Mouse (Mus musculus) urinary bladder, postnatal 25 days (tissue): Measurements from ENCODE around the gene Slc1a5.

Source experiments
- DNase-seq: peaks from one replicate; pipeline ENCODE4 v3.0.0; 2022; ENCODE audit warnings: low spot score

Gene Slc1a5

DNA sequence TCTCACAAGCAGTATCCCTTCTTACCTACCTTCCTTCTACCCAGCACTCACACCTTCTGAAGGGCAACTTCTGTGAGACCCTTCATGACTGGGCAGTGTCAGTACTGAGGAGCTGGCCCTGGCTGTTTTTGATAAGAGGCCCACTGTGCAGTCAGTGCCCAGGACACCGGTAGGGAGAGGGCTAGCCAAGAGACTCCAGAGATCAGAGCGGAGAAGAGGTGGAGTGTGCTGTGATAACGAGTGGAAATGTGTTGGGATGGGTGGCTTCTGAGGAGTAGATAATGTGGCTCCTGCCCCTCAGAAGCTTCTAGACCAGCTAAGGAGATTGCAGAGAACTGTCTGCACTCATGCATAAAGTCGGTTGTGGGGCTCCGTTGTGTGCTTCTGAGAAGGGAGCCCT, 38.7 kb downstream of the Slc1a5 start:
- DNase-seq, result no peak

DNA sequence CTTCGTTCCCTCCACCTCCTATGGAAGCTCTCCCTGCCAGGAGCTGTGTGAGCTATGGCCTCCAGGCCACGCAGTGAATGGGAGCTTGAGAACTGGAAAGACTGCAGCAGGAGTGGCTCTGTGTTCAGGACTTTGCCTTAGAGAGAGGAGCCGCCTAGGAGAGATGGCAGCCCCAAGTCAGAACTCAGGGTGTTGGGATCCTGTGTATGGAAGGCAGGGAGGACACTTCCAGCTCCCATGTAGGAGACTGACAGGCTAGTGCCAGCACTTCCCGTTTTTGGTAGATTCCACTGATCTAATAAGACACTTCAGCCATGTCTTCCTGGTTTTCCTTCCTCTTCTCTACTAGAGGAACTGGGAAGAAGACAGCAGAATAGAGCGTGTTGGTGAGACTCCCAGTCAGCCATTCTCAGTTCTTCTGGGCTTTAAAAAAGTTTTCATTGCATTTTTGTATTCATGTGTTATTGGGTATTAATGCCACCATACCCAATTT, 39.2 kb downstream of the Slc1a5 start:
- no peak for DNase-seq

DNA sequence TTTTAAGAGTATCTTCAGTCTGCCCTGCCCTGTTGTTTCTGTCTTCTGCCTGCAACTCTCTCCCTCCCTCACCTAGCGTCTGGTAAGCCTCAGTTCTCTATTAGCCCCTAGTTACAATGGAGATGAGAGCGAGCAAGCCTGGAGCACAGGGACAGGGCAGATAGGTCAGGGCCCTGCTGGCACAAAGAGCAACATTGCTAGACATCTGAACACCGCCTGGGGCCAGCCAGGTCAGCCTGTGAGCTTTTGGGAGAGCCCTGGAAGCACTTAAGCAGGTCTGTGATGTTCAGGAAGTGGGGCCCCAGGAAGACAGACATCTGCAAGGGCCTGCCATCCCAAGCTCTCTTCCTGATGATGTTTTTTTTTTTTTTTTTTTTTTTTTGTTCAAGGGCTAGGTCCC, 40.0 kb downstream of the Slc1a5 start:
- DNase-seq, result no peak

DNA sequence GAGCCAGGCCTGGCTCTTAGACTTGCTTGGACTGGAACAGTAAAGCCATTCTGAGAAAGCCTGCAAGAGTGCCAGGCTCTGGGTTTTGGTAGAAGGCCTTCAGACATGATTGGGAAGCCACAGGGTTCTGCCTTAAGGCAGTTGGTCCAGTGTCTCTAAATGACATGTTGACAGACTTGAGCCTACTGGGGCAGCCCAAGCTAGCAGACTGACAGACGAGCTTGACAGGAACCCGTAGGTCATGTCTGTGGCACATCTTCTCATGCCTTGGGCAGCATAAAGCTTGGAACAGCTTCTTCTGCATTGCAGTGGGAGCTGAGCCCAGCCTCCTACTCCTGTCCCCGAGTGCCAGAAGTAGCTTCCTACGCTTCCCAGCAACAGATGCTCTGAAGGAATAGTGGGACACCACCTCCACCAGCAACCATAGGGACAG, 40.5 kb downstream of the Slc1a5 start:
- no peak for DNase-seq

DNA sequence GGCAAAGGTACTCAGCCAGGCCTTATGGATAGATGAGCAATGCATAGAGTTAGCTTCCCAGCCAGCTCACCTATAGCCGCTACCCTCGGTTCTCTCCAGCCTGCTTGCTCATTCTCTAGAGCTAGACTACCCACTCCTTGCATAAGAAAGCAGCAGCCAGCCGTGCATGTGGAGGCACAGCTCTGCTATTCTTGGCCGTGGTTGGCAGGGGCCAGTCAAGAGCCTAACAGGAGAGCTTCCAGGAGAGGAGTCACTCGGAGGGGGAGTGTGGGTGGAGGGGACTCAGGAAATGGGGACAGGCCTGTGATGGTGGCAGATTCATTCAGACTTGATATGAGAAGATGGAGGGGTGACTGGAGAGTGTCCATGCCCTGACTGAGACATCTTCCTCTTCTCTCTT, 42.6 kb downstream of the Slc1a5 start:
- DNase-seq, result no peak

DNA sequence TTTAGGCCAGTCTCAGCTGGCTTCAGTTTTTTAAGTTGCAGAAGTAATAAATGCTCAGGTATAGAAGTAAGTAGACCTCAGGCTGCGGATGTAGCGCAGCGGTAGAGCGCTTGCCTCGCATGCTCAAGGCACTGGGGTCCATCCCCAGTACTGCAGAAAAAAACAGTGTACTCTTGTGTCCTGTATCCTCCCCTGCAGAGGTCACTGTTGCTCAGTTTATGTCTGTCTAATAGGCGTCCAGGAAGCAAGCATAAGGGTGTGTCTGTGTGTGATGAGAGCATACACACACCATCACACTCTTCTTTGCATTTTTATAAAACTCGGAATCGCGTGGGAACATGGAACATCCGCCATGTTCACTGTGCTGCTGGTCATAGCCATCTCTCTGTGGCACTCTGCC, 44.6 kb downstream of the Slc1a5 start:
- DNase-seq, result no peak

DNA sequence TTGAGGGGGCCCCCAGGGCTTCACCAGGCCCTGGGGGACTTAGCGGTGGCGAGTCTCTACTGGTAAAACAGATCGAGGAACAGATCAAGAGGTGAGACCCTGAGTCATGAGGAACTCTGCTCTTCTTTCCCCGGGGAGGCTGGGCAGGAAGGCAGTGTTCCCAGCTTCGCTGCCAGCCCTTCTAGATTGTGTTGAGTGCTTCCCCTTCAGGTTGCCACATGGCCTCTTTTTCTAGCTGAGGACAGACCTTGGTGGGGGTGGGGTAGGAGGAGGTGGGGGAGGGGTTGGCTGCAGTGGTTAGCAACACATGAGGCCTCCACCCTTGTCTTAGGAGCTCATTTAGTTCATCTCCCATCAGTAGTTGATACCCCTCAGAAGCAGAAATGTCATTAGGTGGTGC, 45.4 kb downstream of the Slc1a5 start:
- DNase-seq, result no peak

DNA sequence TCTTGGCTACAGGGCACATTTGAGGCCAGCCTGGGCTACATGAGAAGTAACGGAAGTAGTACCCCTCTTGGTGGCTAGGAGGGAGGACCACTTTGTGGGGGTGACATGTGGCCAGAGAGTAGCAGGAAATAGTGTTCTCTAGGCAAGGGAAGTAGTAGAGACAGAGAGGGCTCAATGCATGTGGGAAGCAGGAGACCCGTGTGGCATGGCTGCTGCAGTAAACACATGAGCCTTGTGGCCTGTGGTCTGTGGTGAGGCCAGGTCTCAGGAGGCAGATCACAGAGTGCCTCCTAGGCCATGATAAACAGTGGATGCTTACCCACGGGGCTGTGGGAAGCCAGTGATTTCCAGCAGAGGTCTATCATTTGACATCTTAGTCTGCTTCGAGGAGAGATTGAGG, 46.1 kb downstream of the Slc1a5 start:
- DNase-seq, result no peak

DNA sequence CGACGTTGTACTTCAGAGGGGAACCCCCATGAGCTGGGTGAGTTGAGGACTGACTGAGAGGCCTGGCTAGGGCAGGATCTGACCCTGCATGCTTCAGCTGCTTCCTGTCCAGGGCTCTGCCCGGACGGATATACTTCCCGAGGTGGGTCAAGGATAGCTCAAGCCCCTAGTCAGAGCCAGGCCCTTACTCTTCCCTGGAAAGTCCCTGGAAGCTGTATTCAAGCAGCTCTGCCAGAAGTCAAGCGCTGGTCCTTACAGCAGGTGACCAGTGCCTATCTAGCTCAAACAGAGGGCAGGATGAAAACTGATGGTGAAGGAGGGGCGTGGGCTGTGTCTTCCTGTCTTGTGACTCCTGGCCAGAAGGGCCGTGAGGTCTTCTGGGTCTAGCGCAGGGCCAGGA, 49.3 kb downstream of the Slc1a5 start:
- no peak for DNase-seq

DNA sequence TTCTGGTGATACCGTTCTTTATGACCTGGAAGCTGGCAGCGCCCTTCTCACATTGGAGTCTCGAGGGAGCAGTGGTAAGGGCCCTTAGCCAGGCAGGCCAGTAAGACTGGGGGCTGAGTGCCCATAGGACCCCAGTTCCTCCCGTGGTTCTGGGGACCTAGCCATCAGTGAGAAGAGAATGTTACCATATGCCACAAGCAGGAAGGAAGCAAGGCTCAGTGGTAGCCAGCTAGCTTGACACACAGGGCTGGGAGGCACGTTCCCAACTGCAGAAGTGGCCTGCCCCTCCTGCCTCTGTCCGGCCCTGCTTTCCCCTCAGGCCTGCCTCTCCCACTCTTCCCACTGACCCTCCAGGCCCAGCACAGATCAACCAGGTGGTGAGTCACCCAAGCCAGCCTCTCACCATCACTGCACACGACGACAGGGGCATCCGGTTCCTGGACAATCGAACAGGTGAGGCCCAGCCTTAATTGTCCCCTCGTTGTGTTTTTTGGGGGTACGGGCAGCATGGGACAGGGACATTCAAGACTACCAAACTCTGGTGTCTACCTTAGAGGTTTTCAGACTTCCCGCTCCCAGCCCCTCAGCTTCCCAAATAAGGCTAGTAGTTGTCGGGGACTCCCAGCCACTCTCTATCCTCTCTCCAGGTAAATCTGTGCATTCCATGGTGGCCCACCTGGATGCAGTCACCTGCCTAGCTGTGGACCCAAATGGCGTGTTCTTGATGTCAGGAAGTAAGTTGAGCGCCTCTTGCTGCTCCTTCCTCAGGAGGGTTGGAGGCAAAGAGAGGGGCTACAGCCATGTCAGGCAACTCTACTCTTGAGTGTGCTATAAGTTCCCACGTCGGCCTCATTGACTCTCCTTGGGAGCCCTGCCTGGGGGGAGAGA, 57.0 kb downstream of the Slc1a5 start:
- no peak for DNase-seq

DNA sequence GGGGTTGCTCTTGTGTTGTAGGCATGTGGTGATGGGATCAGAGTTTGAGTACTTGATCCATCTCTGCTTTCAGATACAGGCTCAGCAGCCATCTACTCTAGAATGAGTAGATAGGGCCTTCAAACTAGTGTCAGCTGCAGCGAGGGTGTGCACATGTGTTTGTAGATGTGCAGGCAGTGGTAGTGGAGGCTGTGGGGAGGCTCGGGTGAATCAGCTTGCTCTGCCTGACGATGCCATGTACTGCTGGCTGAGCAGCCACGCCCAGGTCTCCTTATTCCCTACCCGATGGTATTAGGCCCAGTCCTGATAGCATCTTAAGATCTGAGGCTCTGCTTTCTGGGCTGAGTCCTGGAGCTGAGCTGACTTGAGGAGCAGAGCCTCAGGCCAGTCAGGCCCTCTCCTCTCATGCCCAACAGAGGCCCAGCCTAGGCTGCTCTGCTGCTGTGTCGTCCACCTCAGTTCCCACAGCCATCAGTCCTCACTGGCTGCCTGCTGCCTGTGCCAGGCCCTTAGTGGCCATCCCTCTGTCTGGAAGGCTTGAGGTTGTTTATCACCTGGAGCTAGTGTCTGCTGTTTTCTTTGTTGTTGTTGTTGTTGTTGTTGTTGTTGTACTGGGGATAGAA, 57.8 kb downstream of the Slc1a5 start:
- DNase-seq, result no peak

DNA sequence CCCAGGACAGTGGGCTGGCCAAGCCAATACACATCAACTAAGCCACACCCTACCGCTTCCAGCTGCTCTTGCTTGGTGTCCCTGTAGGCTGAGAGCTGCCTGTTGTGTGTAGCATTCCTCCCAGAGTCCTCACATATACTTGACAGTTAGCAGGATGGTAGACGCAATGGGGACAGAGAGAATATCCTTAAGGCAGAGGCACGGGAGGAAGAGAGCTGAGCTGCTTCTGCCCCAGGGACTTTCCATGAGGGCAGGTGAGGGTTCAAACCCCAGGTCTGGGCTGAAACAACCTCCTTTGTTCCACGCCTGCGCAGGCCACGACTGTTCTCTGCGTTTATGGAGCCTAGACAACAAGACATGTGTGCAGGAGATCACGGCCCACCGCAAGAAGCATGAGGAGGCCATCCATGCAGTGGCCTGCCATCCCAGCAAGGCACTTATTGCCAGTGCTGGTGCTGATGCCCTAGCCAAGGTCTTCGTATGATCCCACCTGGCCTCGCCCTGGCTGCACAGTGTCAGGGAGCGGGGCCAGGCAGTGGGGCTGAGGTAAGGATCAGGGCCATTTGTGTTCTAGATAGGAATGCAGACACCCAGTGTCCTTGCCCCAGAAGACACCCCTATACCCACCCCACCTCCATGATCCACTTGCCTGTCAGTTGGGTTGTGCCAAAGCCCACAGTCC, 58.4 kb downstream of the Slc1a5 start:
- no peak for DNase-seq

DNA sequence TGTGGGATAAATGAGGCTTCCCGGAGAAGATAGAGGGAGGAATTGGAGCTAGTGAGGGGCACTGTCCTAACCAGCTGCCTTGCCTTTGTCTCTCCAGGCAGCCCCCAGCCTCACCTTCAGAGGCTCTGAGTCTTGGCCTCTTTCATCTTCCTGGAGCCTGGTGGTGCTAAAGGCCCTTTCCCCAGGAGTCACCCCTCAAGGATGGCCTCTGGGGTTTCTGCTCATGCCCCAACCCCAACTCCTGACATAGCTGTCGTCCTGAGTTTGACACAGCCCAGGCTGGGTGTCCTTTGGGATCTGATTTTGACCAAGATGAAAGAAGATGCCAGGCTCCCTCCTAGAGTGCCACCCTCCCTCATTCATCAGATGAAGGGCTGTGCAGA, 59.0 kb downstream of the Slc1a5 start:
- no peak for DNase-seq

DNA sequence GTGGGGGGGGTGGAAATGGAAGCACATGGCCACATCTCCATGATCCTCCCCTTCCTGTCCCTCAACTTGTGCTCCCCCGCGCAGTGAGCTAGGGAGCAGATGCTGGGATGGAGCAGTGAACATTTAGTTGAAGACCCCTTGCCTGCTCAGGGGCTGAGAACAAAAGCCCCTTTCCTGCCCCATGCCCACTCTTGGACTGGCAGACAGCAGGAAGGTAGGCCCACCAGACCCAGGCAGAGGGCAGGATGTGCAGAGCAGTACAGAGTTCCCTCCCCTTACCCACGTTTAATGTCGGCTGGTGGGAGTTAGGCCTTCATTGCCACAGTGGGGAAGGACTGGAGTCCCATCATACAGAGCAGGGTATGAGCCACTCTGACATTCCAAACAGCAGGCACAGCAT, 59.9 kb downstream of the Slc1a5 start:
- DNase-seq, result no peak

DNA sequence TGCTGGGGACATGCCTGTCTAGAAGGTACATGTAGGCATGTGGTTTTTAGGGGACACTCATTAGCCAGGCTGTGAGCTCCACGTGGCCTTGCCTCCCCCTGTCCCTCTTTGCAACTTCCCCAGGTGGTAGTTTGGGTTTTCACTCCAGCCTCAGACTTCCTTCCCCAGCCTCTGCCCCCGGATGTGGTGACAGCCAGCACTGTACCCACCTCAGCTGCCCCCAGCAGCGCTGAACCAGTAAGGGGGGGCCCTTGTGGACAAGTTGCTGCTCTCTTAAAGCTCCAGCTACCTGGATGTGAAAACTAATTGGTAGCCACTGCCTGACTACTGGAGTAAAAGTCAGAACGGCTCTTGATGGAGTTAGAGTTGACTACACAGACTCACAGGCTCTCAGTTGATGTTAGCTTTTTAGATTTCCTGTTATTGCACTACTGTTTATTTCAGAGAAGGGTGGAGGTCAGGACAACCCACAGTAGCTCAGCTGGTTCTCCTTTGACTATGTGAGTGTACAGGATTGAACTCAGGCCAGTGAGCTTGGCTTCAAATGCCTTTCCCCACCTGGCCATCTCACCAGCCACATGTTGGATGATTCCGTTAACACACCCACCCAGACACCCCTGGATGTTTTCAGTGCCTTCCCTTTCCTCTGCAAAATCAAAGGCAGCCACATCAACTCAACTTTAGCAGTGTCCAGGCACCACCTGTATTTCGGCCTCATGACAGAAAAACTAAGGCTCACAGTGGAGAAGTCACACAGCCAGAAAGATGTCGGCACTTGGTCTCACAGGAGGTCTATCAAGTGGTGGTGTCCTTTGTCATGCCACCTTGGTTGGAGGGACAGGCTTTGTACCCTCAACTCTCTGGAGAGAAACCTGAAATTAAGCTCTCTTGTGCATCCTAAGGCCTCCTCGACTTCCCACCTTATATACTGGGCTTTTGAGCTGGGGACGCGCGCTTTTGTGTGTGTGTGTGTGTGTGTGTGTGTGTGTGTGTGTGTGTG, 60.7 kb downstream of the Slc1a5 start:
- no peak for DNase-seq

DNA sequence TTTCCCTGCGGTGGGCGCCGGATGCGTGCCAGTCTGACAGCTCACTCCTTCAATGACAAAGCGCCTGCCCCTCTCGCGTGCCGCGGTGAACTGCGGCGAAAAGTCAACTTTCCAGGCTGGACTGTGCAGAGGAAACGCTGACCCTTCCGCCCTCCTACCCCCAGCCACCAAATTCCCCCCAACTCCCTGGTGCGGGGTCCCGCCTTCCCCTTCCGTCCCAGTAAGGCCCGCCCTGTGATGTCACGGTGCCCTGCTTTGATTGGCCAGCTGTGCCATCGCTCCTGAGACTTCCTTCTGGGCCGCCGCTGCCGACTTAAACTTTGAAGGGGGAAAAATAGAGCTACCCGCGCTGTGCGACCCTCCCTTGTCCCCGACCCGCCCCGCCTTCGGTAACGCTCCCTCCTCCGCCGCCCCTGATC, 61.5 kb downstream of the Slc1a5 start, which contains the start of gene Prkd2:
Gene Prkd2, plus strand, starts transcription at position 258 of the 419 bp plus-strand sequence.
- peak; percentile 86 for DNase-seq

DNA sequence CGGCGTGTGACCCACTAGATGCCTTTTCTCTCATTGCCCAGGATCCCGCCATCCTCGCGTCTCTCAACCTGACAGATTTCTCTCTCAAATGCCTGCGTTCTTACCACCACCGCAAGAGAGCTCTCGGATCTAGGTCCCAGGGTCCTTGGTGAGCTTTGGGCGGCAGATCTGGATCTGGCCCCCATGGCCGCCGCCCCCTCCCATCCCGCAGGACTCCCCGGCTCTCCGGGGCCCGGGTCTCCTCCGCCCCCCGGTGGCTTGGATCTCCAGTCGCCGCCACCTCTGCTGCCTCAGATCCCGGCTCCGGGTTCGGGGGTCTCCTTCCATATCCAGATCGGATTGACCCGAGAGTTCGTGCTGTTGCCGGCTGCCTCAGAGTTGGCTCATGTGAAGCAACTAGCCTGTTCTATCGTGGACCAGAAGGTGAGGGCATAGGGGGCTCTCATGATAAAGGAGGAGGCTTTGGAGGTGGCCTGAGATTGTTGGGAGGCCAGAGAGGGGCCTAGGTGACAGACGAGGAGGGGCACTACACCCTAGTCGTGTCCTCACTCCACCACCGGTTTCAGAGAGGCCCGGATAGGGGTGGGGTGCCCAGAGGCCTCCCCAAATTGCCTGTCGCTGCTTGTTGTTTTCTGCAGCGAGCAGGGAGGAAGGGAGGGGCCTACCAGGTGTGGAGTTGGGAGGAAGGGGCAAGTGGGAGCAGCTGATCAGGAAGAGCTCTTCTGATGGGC, 62.5 kb downstream of the Slc1a5 start:
- peak; percentile 30 for DNase-seq

DNA sequence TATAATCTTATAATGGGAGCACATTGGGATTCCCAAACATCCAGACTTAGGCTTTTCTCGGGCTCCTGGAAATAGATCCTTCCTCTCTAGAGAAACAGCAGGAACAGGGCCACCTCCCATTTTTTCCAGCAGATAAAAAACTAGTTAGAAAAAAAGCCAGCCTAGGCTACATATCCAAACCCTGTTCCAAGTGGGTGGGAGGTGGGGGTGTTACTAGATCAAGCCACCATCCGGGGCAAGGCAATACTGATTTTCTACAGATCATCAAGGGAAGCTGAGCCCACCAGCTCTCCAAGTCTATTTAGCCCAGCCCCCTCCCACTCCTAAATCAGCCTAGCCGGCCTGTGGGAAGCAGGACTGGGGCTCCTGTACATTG, 63.5 kb downstream of the Slc1a5 start:
- DNase-seq, result no peak

DNA sequence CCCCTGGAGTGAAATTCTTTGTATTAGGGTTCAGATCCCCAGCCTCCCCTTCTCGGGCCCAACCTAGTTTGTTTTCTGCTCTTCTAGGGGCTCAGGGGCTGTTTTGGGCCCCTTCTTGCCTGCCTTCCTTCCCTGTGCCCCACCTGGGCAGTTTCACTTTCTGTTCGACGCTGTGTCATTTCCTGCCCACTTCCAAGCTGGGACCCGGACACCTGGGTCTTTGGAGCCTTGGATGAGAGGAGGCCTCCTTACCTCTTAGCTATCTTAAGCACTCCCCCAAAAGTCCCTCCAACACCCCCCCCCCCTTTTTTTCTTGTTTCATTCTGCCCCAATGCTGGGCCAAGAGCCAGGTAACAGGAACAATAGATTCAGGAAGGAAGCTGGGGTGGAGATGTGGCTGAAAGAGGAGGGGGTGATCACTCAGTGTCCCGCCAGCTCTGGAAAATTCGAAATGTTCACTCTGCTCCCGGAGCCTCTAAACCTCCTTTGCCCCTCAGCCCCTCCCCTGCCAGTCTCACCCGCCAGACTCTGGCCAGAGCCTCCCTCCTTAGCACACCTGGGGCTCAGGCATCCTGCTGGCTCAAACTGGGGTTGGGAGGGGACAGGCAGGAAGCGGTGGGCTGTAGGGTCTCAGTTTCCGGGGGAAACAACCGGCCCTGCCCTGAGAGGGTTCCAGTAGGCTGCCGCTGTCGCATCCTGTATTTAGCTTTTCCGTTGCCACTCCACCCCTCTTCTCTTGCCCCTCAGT, 64.1 kb downstream of the Slc1a5 start:
- DNase-seq, result no peak

DNA sequence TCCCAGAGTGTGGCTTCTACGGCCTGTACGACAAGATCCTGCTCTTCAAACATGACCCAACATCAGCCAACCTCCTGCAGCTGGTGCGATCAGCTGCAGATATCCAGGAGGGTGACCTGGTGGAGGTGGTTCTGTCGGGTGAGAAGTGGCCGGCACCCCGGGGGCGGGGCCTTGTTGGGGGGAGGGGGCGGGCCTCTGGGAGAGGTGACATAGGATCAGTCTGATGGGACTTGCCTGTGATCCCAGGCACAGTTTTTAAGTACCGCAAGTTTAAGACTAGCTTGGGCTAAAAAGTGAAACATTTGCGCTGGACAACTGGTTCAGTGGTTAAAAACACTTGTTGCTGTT, 64.7 kb downstream of the Slc1a5 start:
- no peak for DNase-seq
